Mouse (Mus musculus) liver, adult (tissue): ENCODE data around the gene Sh2d5.

ENCODE experiments used
- GATA4 ChIP-seq: IDR thresholded peaks from 2 replicates; pipeline ENCODE4 v1.6.1; 2014; ENCODE audit warnings: mild to moderate bottlenecking, low read length; ENCODE audit not compliant: insufficient replicate concordance

Gene Sh2d5

GRCm38 (mm10) chr4:138250088-138250960, at the start of gene Sh2d5, which contains the start of gene Kif17:
Gene Sh2d5, plus strand, starts transcription at chr4:138250403.
Gene Kif17, plus strand, starts transcription at chr4:138250435.
- no peak for TF ChIP-seq GATA4

GRCm38 (mm10) chr4:138200769-138201168, 49.4 kb upstream of the Sh2d5 start:
- TF ChIP-seq GATA4, result no peak

DNA sequence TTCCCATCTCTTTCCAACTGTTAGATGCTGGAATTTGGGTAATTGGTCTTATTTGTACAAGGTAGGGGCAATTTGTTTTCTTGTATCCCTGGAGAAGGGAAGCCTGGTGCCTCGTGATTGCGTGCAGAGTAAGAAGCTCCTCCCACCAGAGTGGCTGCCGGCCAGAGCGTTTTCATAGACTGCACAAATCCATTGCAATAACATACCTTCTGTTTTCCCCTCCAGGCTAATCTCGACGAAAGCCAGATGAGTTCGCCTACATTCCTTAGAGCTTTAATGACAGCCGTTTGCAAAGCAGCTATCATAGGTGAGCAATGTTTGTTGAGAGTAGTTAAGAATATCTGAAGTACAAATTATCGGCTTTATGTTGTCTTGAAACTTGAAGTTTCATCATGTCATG, 48.5 kb upstream of the Sh2d5 start:
- TF ChIP-seq GATA4, result no peak

- TF ChIP-seq GATA4, result no peak
These were observed 40.1 kb upstream of the Sh2d5 start for GRCm38 (mm10) chr4:138210116-138210515.

GRCm38 (mm10) chr4:138213861-138214260, 36.3 kb upstream of the Sh2d5 start:
- no peak for TF ChIP-seq GATA4

- TF ChIP-seq GATA4, result no peak
These were observed 34.5 kb upstream of the Sh2d5 start for GRCm38 (mm10) chr4:138215671-138216199.

DNA sequence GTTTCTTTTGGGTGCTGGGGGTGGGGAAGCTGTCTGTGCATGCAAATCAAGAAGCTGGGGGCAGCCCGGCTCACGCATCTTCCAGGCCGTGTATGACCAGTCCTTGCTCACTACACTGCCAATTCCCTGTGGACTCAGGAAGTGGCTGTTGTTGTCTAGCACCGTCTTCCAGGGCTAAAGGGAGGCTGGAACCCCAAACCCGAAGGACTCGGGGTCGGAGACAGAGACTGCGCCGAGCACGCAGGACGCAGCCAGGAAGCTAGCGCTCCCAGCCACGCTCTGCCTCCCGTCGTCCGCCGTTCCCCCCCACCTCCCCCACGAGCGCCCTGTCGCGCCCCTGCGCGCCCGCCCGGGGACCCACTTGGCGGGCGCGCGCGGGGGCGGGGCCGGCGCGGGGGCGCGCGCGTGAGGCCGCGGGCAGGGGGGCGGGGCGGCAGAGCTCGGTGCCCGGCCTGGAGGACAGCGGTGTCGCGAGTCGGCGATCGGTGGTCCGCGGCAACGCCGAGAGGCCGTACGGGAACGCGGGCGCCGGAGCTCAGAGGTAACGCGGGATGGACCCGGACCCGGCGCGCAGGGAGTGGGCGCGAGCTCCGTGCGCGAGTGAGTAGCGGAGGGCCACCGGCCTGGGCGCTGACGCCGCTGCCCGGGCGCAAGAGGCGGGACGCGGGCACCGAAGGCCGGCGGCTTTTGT, 33.9 kb upstream of the Sh2d5 start, which contains the start of gene Hp1bp3:
TSS of gene Hp1bp3 (plus strand) at position 97 of the 691 bp plus-strand sequence.
- TF ChIP-seq GATA4, result no peak

DNA sequence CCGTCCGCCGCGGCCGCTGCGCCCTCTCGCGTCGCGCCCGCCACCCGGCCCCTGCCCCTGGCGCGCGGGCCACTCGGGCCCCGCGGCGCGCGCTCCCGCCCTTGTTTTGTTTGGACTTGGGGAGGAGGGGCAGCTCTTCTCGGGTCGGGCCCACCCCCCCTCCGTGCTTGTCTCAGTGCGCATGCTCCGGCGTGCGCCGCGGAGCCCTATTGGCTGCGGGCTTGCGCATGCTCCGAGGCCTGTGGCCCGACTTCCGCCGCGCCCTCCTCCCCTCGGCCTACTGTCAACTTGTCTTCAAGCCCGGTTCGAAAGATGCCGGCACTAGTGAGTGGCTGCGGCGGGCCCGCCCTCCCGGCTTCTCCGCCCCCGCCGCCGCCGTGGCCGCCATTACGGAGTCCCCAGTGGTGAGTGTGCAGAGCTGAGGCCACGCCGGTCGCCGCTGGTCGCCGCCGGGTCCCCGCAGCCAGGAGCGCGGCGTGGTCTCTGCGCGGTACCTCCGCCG, 33.3 kb upstream of the Sh2d5 start:
- no peak for TF ChIP-seq GATA4

DNA sequence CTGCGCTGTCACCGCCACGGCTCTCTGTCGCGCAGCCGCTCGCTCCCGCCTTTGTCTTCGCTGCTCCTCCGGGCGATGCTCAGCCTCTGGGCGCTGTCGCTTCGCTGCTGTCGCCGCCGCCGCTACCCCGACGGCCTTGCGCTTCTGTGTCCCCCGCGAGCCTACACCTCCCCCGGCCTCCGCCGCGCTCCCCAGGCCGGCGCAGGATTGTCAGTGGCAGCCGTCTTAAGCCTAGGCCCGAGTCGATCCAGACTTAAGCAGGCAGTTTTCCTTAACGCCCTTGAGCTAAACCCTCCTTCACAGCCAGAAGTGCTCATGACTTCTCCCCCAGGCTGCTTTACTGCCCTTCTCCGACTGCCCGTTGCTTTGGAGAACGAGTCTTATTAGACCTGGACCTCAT, 32.8 kb upstream of the Sh2d5 start:
- no peak for TF ChIP-seq GATA4

GRCm38 (mm10) chr4:138217951-138218685, 32.1 kb upstream of the Sh2d5 start:
- no peak for TF ChIP-seq GATA4

DNA sequence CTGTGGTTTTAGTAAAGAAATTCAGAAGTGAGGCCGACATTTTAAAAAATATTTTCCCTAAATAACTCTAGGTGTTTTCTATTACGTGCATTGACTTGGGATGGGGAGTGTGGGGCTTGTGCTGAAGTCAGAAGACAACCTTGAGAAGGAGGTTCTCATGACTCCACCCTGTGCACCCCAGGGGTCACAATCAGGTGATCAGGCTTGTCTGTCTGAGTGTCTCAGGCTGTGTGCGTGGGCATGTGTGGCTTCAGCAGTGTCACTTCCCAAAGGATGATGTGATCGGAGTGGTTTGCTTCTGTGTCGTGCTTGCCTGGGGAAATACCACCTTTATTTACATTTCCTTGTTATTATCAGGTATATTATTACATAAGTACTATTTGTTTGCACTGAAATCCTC, 30.9 kb upstream of the Sh2d5 start:
- TF ChIP-seq GATA4, result no peak

- no peak for TF ChIP-seq GATA4
These were observed 29.4 kb upstream of the Sh2d5 start for GRCm38 (mm10) chr4:138220761-138221160.

DNA sequence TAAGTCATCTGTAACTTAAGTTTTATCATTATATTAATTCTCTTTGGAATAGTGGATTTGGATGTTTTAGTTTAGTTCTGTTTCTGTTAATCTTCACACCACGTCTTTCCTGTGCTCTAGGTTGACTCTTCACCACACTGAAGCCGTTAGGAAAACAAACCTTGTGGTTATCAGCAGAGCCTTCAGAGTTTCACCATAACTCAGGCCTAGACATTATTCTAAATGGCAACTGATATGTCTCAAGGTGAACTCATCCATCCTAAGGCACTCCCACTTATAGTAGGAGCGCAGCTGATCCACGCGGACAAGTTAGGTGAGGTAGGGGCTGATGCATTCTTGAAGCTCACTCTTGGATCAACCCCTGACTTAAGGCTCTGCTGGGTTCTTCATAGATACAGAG, 28.8 kb upstream of the Sh2d5 start:
- no peak for TF ChIP-seq GATA4

DNA sequence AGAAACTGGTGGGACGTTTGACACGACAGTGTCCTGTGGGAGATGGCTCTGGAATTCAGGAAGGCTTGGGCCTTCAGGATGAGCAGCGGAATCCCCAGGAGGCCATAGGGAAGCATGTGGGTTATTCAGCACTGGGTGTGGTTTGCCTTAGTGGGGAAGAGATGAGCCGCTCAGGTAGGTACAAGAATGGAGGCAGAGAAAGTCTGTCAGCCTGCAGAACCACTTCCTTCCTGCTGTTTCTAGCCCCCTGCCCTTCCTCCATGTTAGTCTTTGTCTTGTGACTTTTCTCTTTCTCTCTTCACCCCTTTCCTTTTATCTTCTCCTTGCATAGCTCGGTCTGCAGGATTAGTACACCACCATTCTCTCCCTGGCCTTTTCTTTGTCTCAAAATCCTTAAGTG, 27.8 kb upstream of the Sh2d5 start:
- TF ChIP-seq GATA4, result no peak

GRCm38 (mm10) chr4:138223623-138224022, 26.6 kb upstream of the Sh2d5 start:
- TF ChIP-seq GATA4, result no peak
